Mouse (Mus musculus): Measurements from ENCODE around the gene Xylt1. TPM values are rescaled to one million over a fixed set of nuclear protein-coding genes. Genes with fewer than 3 reads are reported as not detected.

Gene Xylt1
- polyA plus RNA-seq, 1 experiment from 2014 or later: 1.0 TPM

GRCm38 (mm10) chr7:117420836-117421566 lies 40.2 kb downstream of the Xylt1 start:
- no peak overlapping the region for H3K27ac ChIP-seq
- 0 out of 2 replicates have a peak, but pooled peaks cover 2% of the 10 kb centered on the region for H3K4me1 ChIP-seq
- no peaks in the 10 kb centered on the region for H3K36me3 ChIP-seq
- H3K4me3 ChIP-seq: no peak overlapping the region
- no peak for ATAC-seq (ENCODE audit: borderline replicate concordance, extremely low read depth, low FRiP score, low TSS enrichment)
- H3K27me3 ChIP-seq: no peaks in the 10 kb centered on the region
- WGBS: 49% methylated on average over 11 of the region's 11 CpGs
- H3K9ac ChIP-seq: no peak overlapping the region
- H3K9me3 ChIP-seq: no peaks in the 10 kb centered on the region
- H3K4me2 ChIP-seq: no peak overlapping the region

DNA sequence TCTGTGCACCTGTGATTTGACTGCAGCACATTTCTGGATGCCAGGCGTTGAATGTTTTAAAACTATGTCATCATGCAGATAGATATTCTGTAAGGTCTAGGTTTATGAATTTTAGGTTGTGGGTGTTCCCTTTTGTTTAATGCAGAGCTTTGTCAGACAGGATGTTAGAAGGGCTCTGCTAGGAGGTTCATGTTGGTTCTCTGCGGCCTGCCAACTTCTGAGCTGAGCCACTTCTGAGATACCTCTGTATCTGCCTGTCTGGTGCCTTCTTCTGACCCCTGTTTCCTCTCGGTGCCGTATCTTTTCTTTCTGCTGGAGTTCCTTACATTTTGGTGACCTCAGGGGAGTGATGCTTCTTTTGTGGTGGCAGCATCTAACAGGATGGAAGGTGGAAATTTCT lies 44.1 kb downstream of the Xylt1 start:
- H3K27me3 ChIP-seq: no peaks in the 10 kb centered on the region

DNA sequence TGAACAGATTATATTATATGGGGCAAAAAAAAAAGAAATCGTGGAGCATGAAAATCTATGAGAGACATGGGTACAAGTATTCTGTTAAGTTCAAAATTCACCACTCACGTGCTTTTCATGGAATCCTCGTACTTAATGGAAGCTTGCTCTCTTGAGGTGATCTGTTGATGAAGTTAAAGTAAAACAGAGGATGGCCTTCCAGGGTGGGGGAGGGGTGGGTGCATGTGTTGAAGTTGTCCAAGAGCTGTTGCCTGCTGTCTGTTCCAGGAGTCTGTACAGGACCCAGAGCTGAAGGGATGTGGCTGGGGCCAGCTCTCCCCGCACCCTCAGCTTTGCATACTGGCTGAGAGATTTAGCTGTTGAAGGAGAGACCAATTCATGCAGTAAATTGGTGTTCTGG lies 45.6 kb downstream of the Xylt1 start:
- no peak overlapping the region for H3K4me2 ChIP-seq
- H3K27ac ChIP-seq: no peak overlapping the region
- 77% methylated on average over 4 of the region's 4 CpGs for WGBS
- H3K4me3 ChIP-seq: no peak overlapping the region
- H3K9me3 ChIP-seq: no peaks in the 10 kb centered on the region
- no peaks in the 10 kb centered on the region for H3K27me3 ChIP-seq
- no peaks in the 10 kb centered on the region for H3K36me3 ChIP-seq
- no peak for ATAC-seq (ENCODE audit: borderline replicate concordance, extremely low read depth, low FRiP score, low TSS enrichment)
- peaks cover 10% of the 10 kb centered on the region; the same call in 1 of the 2 replicates for H3K4me1 ChIP-seq
- H3K9ac ChIP-seq: no peak overlapping the region

More for the DNA sequence above, 44.1 kb downstream of the Xylt1 start:
- no peak overlapping the region for H3K9ac ChIP-seq
- WGBS: 80% methylated on average over 4 of the region's 4 CpGs
- H3K27ac ChIP-seq: no peak overlapping the region
- no peak overlapping the region for H3K4me2 ChIP-seq
- H3K36me3 ChIP-seq: no peaks in the 10 kb centered on the region
- ATAC-seq (ENCODE audit: borderline replicate concordance, extremely low read depth, low FRiP score, low TSS enrichment): no peak
- H3K4me1 ChIP-seq: peaks cover 5% of the 10 kb centered on the region; the same call in 1 of the 2 replicates
- no peaks in the 10 kb centered on the region for H3K9me3 ChIP-seq
- H3K4me3 ChIP-seq: no peak overlapping the region

DNA sequence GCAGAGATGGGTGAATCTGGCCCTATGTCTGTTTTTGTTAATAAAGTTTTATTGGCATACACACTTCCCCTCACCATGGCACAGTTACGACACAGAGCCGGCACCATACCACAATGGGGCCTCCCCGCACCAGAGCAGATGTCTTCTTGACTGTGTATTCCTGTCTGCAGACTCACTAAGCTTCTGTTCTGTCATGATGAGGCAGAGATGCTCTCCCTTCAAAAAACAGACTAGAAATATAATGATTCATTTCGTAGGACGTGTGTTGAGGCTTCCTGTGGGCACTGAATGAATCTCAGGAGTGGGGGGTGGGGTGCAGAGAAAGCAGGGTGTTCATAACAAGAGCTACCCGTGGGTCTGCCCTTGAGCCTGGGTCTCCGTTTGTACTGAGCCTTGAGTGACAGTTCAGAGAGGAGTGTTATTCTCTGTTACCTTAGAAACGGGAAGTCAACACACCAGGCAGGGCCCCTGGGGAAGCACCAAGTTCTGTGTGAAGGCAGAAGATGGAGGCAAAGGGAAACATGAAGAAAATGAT lies 48.0 kb downstream of the Xylt1 start:
- H3K9me3 ChIP-seq: no peaks in the 10 kb centered on the region
- WGBS: 38% methylated on average over 8 of the region's 8 CpGs
- H3K27me3 ChIP-seq: no peaks in the 10 kb centered on the region
- no peak overlapping the region for H3K27ac ChIP-seq
- H3K4me1 ChIP-seq: peaks cover 10% of the 10 kb centered on the region; the same call in 1 of the 2 replicates
- ATAC-seq (ENCODE audit: borderline replicate concordance, extremely low read depth, low FRiP score, low TSS enrichment): peak; percentile 57; the same call in 1 of the 2 replicates
- H3K4me2 ChIP-seq: no peak overlapping the region
- no peaks in the 10 kb centered on the region for H3K36me3 ChIP-seq
- H3K4me3 ChIP-seq: no peak overlapping the region
- no peak overlapping the region for H3K9ac ChIP-seq

GRCm38 (mm10) chr7:117429483-117429882 lies 48.7 kb downstream of the Xylt1 start:
- no peak overlapping the region for H3K4me3 ChIP-seq
- ATAC-seq (ENCODE audit: borderline replicate concordance, extremely low read depth, low FRiP score, low TSS enrichment): no peak; the same call in 1 of the 2 replicates
- no peaks in the 10 kb centered on the region for H3K27me3 ChIP-seq
- 57% methylated on average over 5 of the region's 5 CpGs for WGBS
- H3K4me2 ChIP-seq: no peak overlapping the region
- peaks cover 10% of the 10 kb centered on the region; the same call in 1 of the 2 replicates for H3K4me1 ChIP-seq
- H3K9me3 ChIP-seq: no peaks in the 10 kb centered on the region
- H3K9ac ChIP-seq: no peak overlapping the region
- H3K36me3 ChIP-seq: no peaks in the 10 kb centered on the region
- H3K27ac ChIP-seq: no peak overlapping the region

- H3K9ac ChIP-seq: no peak overlapping the region
- H3K36me3 ChIP-seq: no peaks in the 10 kb centered on the region
- no peak overlapping the region for H3K27ac ChIP-seq
- ATAC-seq (ENCODE audit: borderline replicate concordance, extremely low read depth, low FRiP score, low TSS enrichment): no peak
- H3K9me3 ChIP-seq: no peaks in the 10 kb centered on the region
- WGBS: 79% methylated on average over 3 of the region's 3 CpGs
- H3K4me1 ChIP-seq: peaks cover 10% of the 10 kb centered on the region; the same call in 1 of the 2 replicates
- H3K4me3 ChIP-seq: no peak overlapping the region
- no peak overlapping the region for H3K4me2 ChIP-seq
- H3K27me3 ChIP-seq: no peaks in the 10 kb centered on the region
Measured at GRCm38 (mm10) chr7:117429895-117430294, 49.1 kb downstream of the Xylt1 start.

DNA sequence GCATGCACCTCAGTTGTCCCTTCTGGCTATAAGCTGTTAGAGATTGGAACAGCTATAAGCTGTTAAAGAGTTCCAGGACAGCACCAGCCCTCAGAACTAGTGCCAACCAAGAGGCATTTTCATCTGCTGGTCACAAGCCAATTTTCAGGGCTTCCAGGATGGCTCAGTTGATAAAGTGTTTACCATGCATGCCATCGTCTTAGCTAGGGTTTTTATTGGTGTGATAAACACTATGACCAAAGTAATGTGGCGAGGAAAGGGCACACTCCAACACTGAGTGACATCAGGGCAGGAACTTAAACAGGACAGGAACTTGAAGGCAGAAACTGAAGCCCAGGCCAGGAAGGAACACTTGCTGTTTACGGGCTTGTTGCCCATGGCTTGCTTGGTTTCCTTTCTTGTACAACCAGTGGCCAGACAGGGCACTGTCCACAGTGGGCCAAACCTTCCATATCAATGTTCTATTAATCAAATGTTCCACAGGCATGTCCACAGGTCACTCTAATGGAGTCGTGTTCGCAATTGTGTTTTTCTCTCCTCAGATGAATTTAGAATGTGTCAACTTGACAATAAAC lies 49.7 kb downstream of the Xylt1 start:
- H3K9ac ChIP-seq: no peak overlapping the region
- H3K27me3 ChIP-seq: no peaks in the 10 kb centered on the region
- H3K27ac ChIP-seq: no peak overlapping the region; the same call in 1 of the 2 replicates
- no peaks in the 10 kb centered on the region for H3K9me3 ChIP-seq
- no peak overlapping the region for H3K4me2 ChIP-seq
- no peak overlapping the region for H3K4me3 ChIP-seq
- no peak for ATAC-seq (ENCODE audit: borderline replicate concordance, extremely low read depth, low FRiP score, low TSS enrichment)
- WGBS: 73% methylated on average over 5 of the region's 5 CpGs
- H3K36me3 ChIP-seq: no peaks in the 10 kb centered on the region
- H3K4me1 ChIP-seq: peaks cover 13% of the 10 kb centered on the region

DNA sequence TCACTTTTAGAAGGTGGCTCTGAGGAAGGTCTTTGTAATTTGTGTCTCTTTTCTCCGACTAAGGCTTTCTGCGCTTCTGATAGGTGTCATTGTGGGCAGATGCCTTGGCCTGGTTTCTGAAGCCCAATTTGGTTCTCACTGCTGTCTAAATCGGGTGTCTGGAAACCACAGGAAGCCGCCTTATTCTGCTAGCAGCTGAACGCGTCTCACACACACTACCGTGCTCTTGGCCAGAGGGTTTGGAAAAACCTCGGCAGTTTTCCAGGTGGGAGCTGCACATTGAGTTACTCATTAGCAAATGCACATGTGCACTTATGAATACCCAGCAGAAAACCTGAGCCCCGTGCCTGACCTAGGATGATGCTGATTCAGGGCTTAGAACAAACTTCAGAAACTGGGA lies 52.9 kb downstream of the Xylt1 start:
- Histone ChIP-seq H3K27ac (no peak overlapping the region), H3K36me3 (no peaks in the 10 kb centered on the region), H3K4me3 (no peak overlapping the region), H3K4me2 (no peak overlapping the region), H3K9ac (no peak overlapping the region), H3K4me1 (peaks cover 13% of the 10 kb centered on the region), H3K27me3 (no peaks in the 10 kb centered on the region), H3K9me3 (no peaks in the 10 kb centered on the region)
- WGBS: 59% methylated on average over 9 of the region's 9 CpGs
- ATAC-seq (ENCODE audit: borderline replicate concordance, extremely low read depth, low FRiP score, low TSS enrichment): no peak

- Histone ChIP-seq H3K4me1 (peaks cover 6% of the 10 kb centered on the region; the same call in 1 of the 2 replicates), H3K36me3 (no peaks in the 10 kb centered on the region), H3K9ac (no peak overlapping the region), H3K4me2 (no peak overlapping the region), H3K27ac (no peak overlapping the region), H3K27me3 (no peaks in the 10 kb centered on the region), H3K9me3 (no peaks in the 10 kb centered on the region), H3K4me3 (no peak overlapping the region)
- 0 out of 2 replicates have a peak, but pooled peaks have one; percentile 13 for ATAC-seq (ENCODE audit: borderline replicate concordance, extremely low read depth, low FRiP score, low TSS enrichment)
- WGBS: 78% methylated on average over 3 of the region's 3 CpGs
Measured at GRCm38 (mm10) chr7:117435091-117435490, 54.3 kb downstream of the Xylt1 start.

GRCm38 (mm10) chr7:117435730-117436441 lies 55.1 kb downstream of the Xylt1 start:
- WGBS: 79% methylated on average over 12 of the region's 12 CpGs
- Histone ChIP-seq H3K4me1 (peaks cover 3% of the 10 kb centered on the region; the same call in 1 of the 2 replicates), H3K4me3 (no peak overlapping the region), H3K27ac (no peak overlapping the region), H3K4me2 (no peak overlapping the region), H3K27me3 (no peaks in the 10 kb centered on the region), H3K9me3 (no peaks in the 10 kb centered on the region), H3K9ac (no peak overlapping the region), H3K36me3 (no peaks in the 10 kb centered on the region)
- ATAC-seq (ENCODE audit: borderline replicate concordance, extremely low read depth, low FRiP score, low TSS enrichment): no peak

DNA sequence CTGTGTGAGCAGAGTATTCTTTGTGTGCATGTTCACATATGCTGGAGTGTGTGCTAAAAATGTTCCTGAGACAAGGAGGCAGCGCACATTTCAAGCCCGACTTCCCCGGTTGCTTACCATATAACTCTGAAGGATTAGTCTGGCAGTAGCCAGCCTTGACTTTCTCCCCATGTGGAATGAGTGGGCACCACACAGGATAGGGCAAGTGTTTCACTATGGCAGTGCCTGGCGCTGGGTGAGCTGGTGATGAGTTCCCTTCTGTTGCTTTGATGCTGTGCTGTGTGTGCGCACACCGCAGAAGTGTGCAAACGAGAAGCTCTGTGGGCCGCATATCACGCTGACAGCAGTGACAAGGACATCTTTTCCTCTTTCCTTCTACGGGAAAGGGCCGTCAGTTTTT lies 56.1 kb downstream of the Xylt1 start:
- Histone ChIP-seq H3K9ac (no peak overlapping the region), H3K4me3 (no peak overlapping the region), H3K9me3 (no peaks in the 10 kb centered on the region), H3K36me3 (no peaks in the 10 kb centered on the region), H3K27ac (no peak overlapping the region), H3K4me1 (peaks cover 3% of the 10 kb centered on the region; the same call in 1 of the 2 replicates), H3K27me3 (no peaks in the 10 kb centered on the region), H3K4me2 (no peak overlapping the region)
- ATAC-seq (ENCODE audit: borderline replicate concordance, extremely low read depth, low FRiP score, low TSS enrichment): no peak
- 78% methylated on average over 11 of the region's 11 CpGs for WGBS

Measured in lung, embryonic 15.5 days (tissue).